Mouse (Mus musculus) spleen, adult 2 months (tissue): ENCODE results near the gene Gpr156. TPM values are rescaled to one million over a fixed set of nuclear protein-coding genes. Genes with fewer than 3 reads are reported as not detected.
A peak's percentile ranks its signal among the peaks of the same experiment; 100 is the strongest.

Experiments
- DNase-seq, 2 experiments: peaks; one replicate each; pipeline versions ENCODE4 v3.0.0 to v3.0.0-alpha.2; 2012 to 2021; ENCODE audit warnings: low spot score in 2 of 2, low read depth in 1 of 2
- H3K27ac ChIP-seq: fragments of 200-500 bp; 2 replicates; pipeline ENCODE4 v1.5.1; 2012; ENCODE audit warnings: low read length, inconsistent platforms; ENCODE audit not compliant: insufficient read depth
- H3K27me3 ChIP-seq: fragments of 200-500 bp; 2 replicates; pipeline ENCODE4 v1.6.1; 2012; ENCODE audit warnings: mild to moderate bottlenecking, moderate library complexity, low read length, inconsistent platforms; ENCODE audit not compliant: control insufficient read depth, insufficient read depth
- H3K36me3 ChIP-seq: fragments of 200-500 bp; 2 replicates; pipeline ENCODE4 v1.6.1; 2012; ENCODE audit warnings: mild to moderate bottlenecking, low read length, inconsistent platforms; ENCODE audit not compliant: control insufficient read depth, insufficient read depth
- H3K4me1 ChIP-seq: fragments of 200-500 bp; 2 replicates; pipeline ENCODE4 v1.6.1; 2011; ENCODE audit warnings: inconsistent platforms; ENCODE audit not compliant: control insufficient read depth, insufficient read depth, insufficient read length
- H3K4me3 ChIP-seq: fragments of 200-500 bp; 2 replicates; pipeline ENCODE4 v1.5.1; 2011; ENCODE audit warnings: mild to moderate bottlenecking, inconsistent platforms; ENCODE audit not compliant: insufficient read depth, insufficient read length; ENCODE audit errors: extremely low read depth
- CTCF ChIP-seq: fragments of 200-500 bp; IDR thresholded peaks from 2 replicates; pipeline ENCODE4 v1.5.1; 2011; ENCODE audit warnings: mild to moderate bottlenecking, inconsistent platforms; ENCODE audit not compliant: insufficient read depth, insufficient read length, insufficient replicate concordance; ENCODE audit errors: extremely low read depth
- POLR2A ChIP-seq: fragments of 200-500 bp; IDR thresholded peaks from 2 replicates; pipeline ENCODE4 v1.6.1; 2011; ENCODE audit warnings: low read depth, low read length, inconsistent platforms
- WGBS: fragments of 180-500 bp; shearing (Covaris S2); methylation state at CpG from one replicate; pipeline ENCODE4 v1.1.7; 2018; 5-methylcytosine and 5-hydroxymethylcytosine counted together
- polyA plus RNA-seq: library from polyadenylated mRNA; depleted of rRNA; stranded (reverse); fragments of >200 nt; gene quantifications from 2 replicates; pipeline ENCODE4 v1.2.3, GENCODE M21; 2012

Gene Gpr156
- polyA plus RNA-seq, 1 experiment: 0.69 TPM

- Histone ChIP-seq H3K27me3 (no peaks in the 10 kb centered on the region), H3K4me1 (no peaks in the 10 kb centered on the region), H3K27ac (no peak overlapping the region), H3K36me3 (no peaks in the 10 kb centered on the region), H3K4me3 (no peak overlapping the region)
- TF ChIP-seq POLR2A (no peak), CTCF (peak; percentile 49; the same call in 1 of the 2 replicates)
- peak in 1 of 2 experiments; percentile 50 for DNase-seq
- WGBS: 20% methylated on average over 5 of the region's 5 CpGs
These were observed 30.9 kb downstream of the Gpr156 start for GRCm38 (mm10) chr16:37947160-37947559.

GRCm38 (mm10) chr16:37948365-37948764 is 32.1 kb downstream of the Gpr156 start:
- Histone ChIP-seq H3K4me3 (no peak overlapping the region), H3K36me3 (no peaks in the 10 kb centered on the region), H3K4me1 (no peaks in the 10 kb centered on the region), H3K27me3 (no peaks in the 10 kb centered on the region), H3K27ac (no peak overlapping the region)
- 89% methylated on average over 4 of the region's 4 CpGs for WGBS
- DNase-seq: no peak
- no peak for TF ChIP-seq CTCF
- no peak for TF ChIP-seq POLR2A

- no peaks in the 10 kb centered on the region for H3K36me3 ChIP-seq
- TF ChIP-seq POLR2A (no peak), CTCF (no peak)
- no peaks in the 10 kb centered on the region for H3K27me3 ChIP-seq
- no peak overlapping the region for H3K4me3 ChIP-seq
- no peaks in the 10 kb centered on the region for H3K4me1 ChIP-seq
- H3K27ac ChIP-seq: no peak overlapping the region
- no peak for DNase-seq
These were observed 34.9 kb downstream of the Gpr156 start for GRCm38 (mm10) chr16:37951171-37951570.

GRCm38 (mm10) chr16:37953186-37953585 is 36.9 kb downstream of the Gpr156 start:
- no peaks in the 10 kb centered on the region for H3K4me1 ChIP-seq
- no peak for DNase-seq
- H3K27ac ChIP-seq: no peak overlapping the region
- no peaks in the 10 kb centered on the region for H3K27me3 ChIP-seq
- H3K4me3 ChIP-seq: no peak overlapping the region
- WGBS: 86% methylated on average over 4 of the region's 4 CpGs
- TF ChIP-seq POLR2A: no peak
- TF ChIP-seq CTCF: no peak
- H3K36me3 ChIP-seq: no peaks in the 10 kb centered on the region

- TF ChIP-seq POLR2A (no peak), CTCF (no peak)
- H3K27me3 ChIP-seq: no peaks in the 10 kb centered on the region
- H3K27ac ChIP-seq: no peak overlapping the region
- DNase-seq: no peak
- H3K4me1 ChIP-seq: no peaks in the 10 kb centered on the region
- WGBS: 89% methylated on average over 12 of the region's 12 CpGs
- no peak overlapping the region for H3K4me3 ChIP-seq
- no peaks in the 10 kb centered on the region for H3K36me3 ChIP-seq
These were observed 38.0 kb downstream of the Gpr156 start for GRCm38 (mm10) chr16:37953991-37954942.

- Histone ChIP-seq H3K36me3 (no peaks in the 10 kb centered on the region), H3K4me3 (no peak overlapping the region), H3K27ac (no peak overlapping the region), H3K27me3 (no peaks in the 10 kb centered on the region), H3K4me1 (no peaks in the 10 kb centered on the region)
- WGBS: 86% methylated on average over 13 of the region's 13 CpGs
- DNase-seq: no peak
- TF ChIP-seq POLR2A: no peak
- TF ChIP-seq CTCF: no peak
These were observed 39.1 kb downstream of the Gpr156 start for GRCm38 (mm10) chr16:37955336-37955917.

GRCm38 (mm10) chr16:37956076-37956676 is 39.9 kb downstream of the Gpr156 start:
- Histone ChIP-seq H3K36me3 (no peaks in the 10 kb centered on the region), H3K27me3 (no peaks in the 10 kb centered on the region), H3K27ac (no peak overlapping the region), H3K4me1 (no peaks in the 10 kb centered on the region), H3K4me3 (no peak overlapping the region)
- no peak for TF ChIP-seq POLR2A
- TF ChIP-seq CTCF: no peak
- 88% methylated on average over 14 of the region's 14 CpGs for WGBS
- no peak for DNase-seq
